In the genomic region with DNA sequence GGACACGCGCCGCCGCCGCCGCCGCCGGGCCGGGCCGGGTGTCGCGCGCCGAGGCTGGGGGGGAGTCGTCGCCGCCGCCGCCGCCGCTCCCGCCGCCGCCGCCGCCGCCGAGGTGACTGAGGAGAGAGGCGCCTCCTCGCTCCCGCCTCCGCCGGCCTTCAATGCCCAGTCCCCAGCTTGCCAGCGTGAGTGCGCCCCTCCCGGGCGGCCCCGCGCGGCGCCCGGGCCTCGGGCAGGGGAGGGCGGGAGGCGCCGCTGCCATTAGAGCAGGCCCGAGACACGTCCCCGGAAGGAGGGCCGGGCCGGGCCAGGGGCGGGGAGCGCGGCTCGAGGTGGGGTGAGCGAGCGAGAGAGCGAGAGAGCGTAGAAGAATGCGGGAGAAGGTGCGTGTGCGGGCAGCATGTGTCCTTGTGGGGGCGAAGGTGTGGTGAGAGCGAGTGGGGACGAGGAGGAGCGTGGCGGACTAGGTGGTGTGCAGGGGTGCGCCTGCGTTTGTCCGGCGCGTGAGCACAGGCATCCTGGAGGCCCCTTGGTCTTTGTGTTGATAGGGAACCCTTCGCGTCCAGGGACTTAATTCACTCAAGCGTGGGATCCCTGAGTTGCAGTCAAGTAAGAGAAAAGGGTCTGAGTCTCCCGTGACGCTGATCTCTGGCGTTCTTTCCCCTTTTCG, we compare ENCODE assay signal across 1 mouse cellular context.
A peak's percentile ranks its signal among the peaks of the same experiment; 100 is the strongest.
TF ChIP-seq lines count a peak whose summit lies in the region.

No protein-coding gene starts in this region.

TF ChIP-seq in CH12.LX, 34 proteins besides CTCF, POLR2A, EP300 and RAD21 (continued from another document):
- TF ChIP-seq MAX (IDR thresholded peaks at IDR 0.05; ENCODE audit: low read length) (0 out of 2 replicates have a peak, but pooled peaks have one; percentile 45), SIN3A (IDR thresholded peaks at IDR 0.05; ENCODE audit: low read length) (peak; percentile 47; the same call in 1 of the 2 replicates), BHLHE40 (IDR thresholded peaks at IDR 0.05; ENCODE audit: low read depth, low read length) (peak; percentile 86), MAFK (IDR thresholded peaks at IDR 0.05; ENCODE audit: insufficient replicate concordance, low read length) (no peak), HCFC1 (IDR thresholded peaks at IDR 0.05; ENCODE audit: low read depth, low read length) (peak; percentile 29; the same call in 1 of the 2 replicates), MXI1 (IDR thresholded peaks at IDR 0.05; ENCODE audit: low read depth, low read length) (no peak), ZMIZ1 (IDR thresholded peaks at IDR 0.05; ENCODE audit: low read depth, low read length) (peak; percentile 55; the same call in 1 of the 2 replicates), JUND (conservative IDR thresholded peaks at IDR 0.05; ENCODE audit: low read depth, low read length) (no peak)
